In genomic region chr17:85026436-85026835, GRCm38 (mm10) we compare ENCODE assay signal across 26 mouse cellular contexts. TPM values are rescaled to one million over a fixed set of nuclear protein-coding genes. Genes with fewer than 3 reads are reported as not detected.
A peak's percentile ranks its signal among the peaks of the same experiment; 100 is the strongest.
DNase-seq lines count a peak whose midpoint lies in the region; ATAC-seq lines count a peak whose summit lies in the region.
"Had no signal": no experiment of that assay in that cellular context is flagged by ENCODE, and none has a peak within 500 bp of the region (broad histone marks: within the 10 kb centered on the region; RNA-seq: fewer than 3 reads in every experiment).

No protein-coding gene starts in this region.

- no peak overlapping the region for H3K4me2 ChIP-seq in heart, embryonic 11.5 days
- H3K4me2 ChIP-seq in intestine, embryonic 16.5 days (ENCODE audit: low read depth, low read length): no peak overlapping the region
- H3K4me2 ChIP-seq in intestine, embryonic 15.5 days (replicated peaks): no peak overlapping the region
- H3K4me2 ChIP-seq in liver, embryonic 11.5 days: no peak overlapping the region
- H3K4me2 ChIP-seq: embryonic facial prominence, embryonic 13.5 days; forebrain, embryonic 12.5 days; forebrain, embryonic 15.5 days; heart, embryonic 13.5 days; hindbrain, embryonic 14.5 days had no signal

- DNase-seq in heart, adult 11 months: peak; percentile 61
- peak; percentile 25 for DNase-seq in liver, embryonic 11.5 days (ENCODE audit: low spot score)
- DNase-seq in liver: no peak
- DNase-seq: adrenal gland, adult 8-10 months; adrenal gland, postnatal 25 days; cerebellum, adult 11-12 months; cerebellum, adult 8-10 months; cerebellum, postnatal 10 days; cerebellum, postnatal 36 days; embryo, embryonic 11 days; gastrocnemius, postnatal 25 days; heart, adult 2 months; heart, postnatal 14 days; heart, postnatal 4 days had no signal

- ATAC-seq in heart, embryonic 11.5 days (replicated peaks; ENCODE audit: insufficient number of reproducible peaks, low FRiP score, low TSS enrichment): no peak
- no peak for ATAC-seq in intestine, embryonic 16.5 days
- ATAC-seq in intestine, embryonic 15.5 days: no peak
- ATAC-seq in liver, embryonic 11.5 days (replicated peaks; ENCODE audit: low FRiP score): no peak
- ATAC-seq: activated CD4-positive, CD25-positive, alpha-beta regulatory T cell, adult 4 months; forebrain, embryonic 15.5 days; hindbrain, postnatal 0 days had no signal

- no peaks in the 10 kb centered on the region for H3K4me1 ChIP-seq in heart, embryonic 11.5 days (ENCODE audit: control insufficient read depth, insufficient read depth, low read length)
- 0 out of 2 replicates have a peak, but pooled peaks cover 9% of the 10 kb centered on the region for H3K4me1 ChIP-seq in intestine, embryonic 16.5 days (ENCODE audit: control insufficient read depth, insufficient read depth, low read length)
- H3K4me1 ChIP-seq in intestine, embryonic 15.5 days (replicated peaks): no peaks in the 10 kb centered on the region
- H3K4me1 ChIP-seq in liver, embryonic 11.5 days (replicated peaks; ENCODE audit: control insufficient read depth, insufficient read depth, low read length): no peaks in the 10 kb centered on the region
- H3K4me1 ChIP-seq: forebrain, embryonic 12.5 days; forebrain, embryonic 15.5 days had no signal

- no peaks in the 10 kb centered on the region for H3K36me3 ChIP-seq in heart, embryonic 11.5 days (ENCODE audit: control insufficient read depth, insufficient read depth, low read length)
- H3K36me3 ChIP-seq in intestine, embryonic 16.5 days (ENCODE audit: control insufficient read depth, insufficient read depth, low read length): no peaks in the 10 kb centered on the region
- H3K36me3 ChIP-seq in intestine, embryonic 15.5 days: no peaks in the 10 kb centered on the region
- no peaks in the 10 kb centered on the region for H3K36me3 ChIP-seq in liver, embryonic 11.5 days (ENCODE audit: control insufficient read depth, insufficient read depth, low read length)
- H3K36me3 ChIP-seq: forebrain, embryonic 12.5 days; forebrain, embryonic 15.5 days had no signal

- H3K27ac ChIP-seq in heart, embryonic 11.5 days (ENCODE audit: low read depth, low read length): no peak overlapping the region
- peak overlapping the region; percentile 53; the same call in 1 of the 2 replicates for H3K27ac ChIP-seq in intestine, embryonic 16.5 days (ENCODE audit: low read length)
- no peak overlapping the region for H3K27ac ChIP-seq in intestine, embryonic 15.5 days
- H3K27ac ChIP-seq in liver, embryonic 11.5 days (ENCODE audit: low read depth, low read length): no peak overlapping the region
- H3K27ac ChIP-seq: embryonic facial prominence, embryonic 10.5 days; embryonic facial prominence, embryonic 13.5 days; forebrain, embryonic 12.5 days; forebrain, embryonic 15.5 days; heart, adult 2 months; heart, embryonic 13.5 days; hindbrain, embryonic 14.5 days; hindbrain, postnatal 0 days had no signal

- no peaks in the 10 kb centered on the region for H3K9me3 ChIP-seq in heart, embryonic 11.5 days (replicated peaks; ENCODE audit: control insufficient read depth, low read length)
- no peaks in the 10 kb centered on the region for H3K9me3 ChIP-seq in intestine, embryonic 16.5 days (ENCODE audit: control insufficient read depth, low read length)
- no peaks in the 10 kb centered on the region for H3K9me3 ChIP-seq in intestine, embryonic 15.5 days
- no peaks in the 10 kb centered on the region for H3K9me3 ChIP-seq in liver, embryonic 11.5 days (ENCODE audit: control insufficient read depth, low read length)
- H3K9me3 ChIP-seq: embryonic facial prominence, embryonic 10.5 days; embryonic facial prominence, embryonic 13.5 days; forebrain, embryonic 12.5 days; forebrain, embryonic 15.5 days; heart, embryonic 13.5 days had no signal

- no peaks in the 10 kb centered on the region for H3K27me3 ChIP-seq in heart, embryonic 11.5 days (ENCODE audit: control insufficient read depth, insufficient read depth, low read length)
- no peaks in the 10 kb centered on the region for H3K27me3 ChIP-seq in intestine, embryonic 16.5 days (replicated peaks; ENCODE audit: control insufficient read depth, insufficient read depth, low read length)
- no peaks in the 10 kb centered on the region for H3K27me3 ChIP-seq in intestine, embryonic 15.5 days (replicated peaks)
- H3K27me3 ChIP-seq in liver, embryonic 11.5 days (replicated peaks; ENCODE audit: control insufficient read depth, insufficient read depth, low read length): no peaks in the 10 kb centered on the region
- H3K27me3 ChIP-seq: embryonic facial prominence, embryonic 13.5 days; forebrain, embryonic 12.5 days; forebrain, embryonic 15.5 days; heart, embryonic 13.5 days had no signal

- H3K9ac ChIP-seq in heart, embryonic 11.5 days (ENCODE audit: low read depth, low read length): no peak overlapping the region
- H3K9ac ChIP-seq in intestine, embryonic 16.5 days (ENCODE audit: low read depth, low read length): no peak overlapping the region
- H3K9ac ChIP-seq in intestine, embryonic 15.5 days: no peak overlapping the region
- H3K9ac ChIP-seq in liver, embryonic 11.5 days (ENCODE audit: low read depth, low read length): no peak overlapping the region
- H3K9ac ChIP-seq: embryonic facial prominence, embryonic 13.5 days; forebrain, embryonic 12.5 days; forebrain, embryonic 15.5 days; heart, embryonic 13.5 days; hindbrain, embryonic 14.5 days had no signal

- no peak overlapping the region for H3K4me3 ChIP-seq in heart, embryonic 11.5 days (ENCODE audit: low read depth, low read length)
- H3K4me3 ChIP-seq in intestine, embryonic 16.5 days (ENCODE audit: low read length): no peak overlapping the region
- no peak overlapping the region for H3K4me3 ChIP-seq in intestine, embryonic 15.5 days (replicated peaks)
- no peak overlapping the region for H3K4me3 ChIP-seq in liver, embryonic 11.5 days (ENCODE audit: low read depth, low read length)
- H3K4me3 ChIP-seq: embryonic facial prominence, embryonic 10.5 days; embryonic facial prominence, embryonic 13.5 days; erythroblast, embryonic 14.5 days; forebrain, embryonic 12.5 days; forebrain, embryonic 15.5 days; heart, adult 2 months; heart, embryonic 13.5 days had no signal

- 90% methylated on average over 6 of the region's 6 CpGs for WGBS in heart, embryonic 11.5 days (ENCODE audit: insufficient replicate concordance)
- 79% methylated on average over 6 of the region's 6 CpGs for WGBS in intestine, embryonic 16.5 days
- WGBS in intestine, embryonic 15.5 days: 85% methylated on average over 6 of the region's 6 CpGs
- 87% methylated on average over 6 of the region's 6 CpGs for WGBS in liver, embryonic 11.5 days

RNA-seq across cellular contexts. Expression of gene Slc3a1, which starts 1.7 kb away (rescaled TPM):
- polyA plus RNA-seq in heart, embryonic 11.5 days (2014; fragmentation: Nextera tagmentation; extraction: Ambion mirVana): 0.17 TPM in 1 of 2 replicates, not detected in the other
- polyA plus RNA-seq in intestine, embryonic 16.5 days (2015; fragmentation: Nextera tagmentation; extraction: Ambion mirVana): 72.2 and 109 TPM in 2 replicates
- polyA plus RNA-seq in intestine, embryonic 15.5 days (2015; fragmentation: Nextera tagmentation; extraction: Ambion mirVana): 25.5 and 36.8 TPM in 2 replicates
- polyA plus RNA-seq in liver, embryonic 11.5 days (2014; fragmentation: Nextera tagmentation; extraction: Ambion mirVana): 0.27 and 0.49 TPM in 2 replicates
- polyA plus RNA-seq: erythroblast, embryonic 14.5 days had no signal

Comparison
In these comparisons a context has a peak if more than half of its experiments do, and no peak if none do; other contexts are left out.
1. RNA of gene Slc3a1, which starts 1.7 kb away (polyA plus RNA-seq): 72.2 to 109 TPM in intestine, embryonic 16.5 days and 25.5 to 36.8 TPM in intestine, embryonic 15.5 days; 0.27 to 0.49 TPM in liver, embryonic 11.5 days and 0.17 TPM in heart, embryonic 11.5 days; every median in the first group is over 10 times any median in the second.